Mouse (Mus musculus) thymus, postnatal 25 days (tissue): Measurements from ENCODE around the gene Iqck.

ENCODE experiments used
- DNase-seq: peaks from one replicate; pipeline ENCODE4 v3.0.0; 2022

Iqck gene

GRCm38 (mm10) chr7:118855171-118855876 is at the start of gene Iqck:
Gene Iqck (plus strand): TSS chr7:118855752.
- DNase-seq, result peak; percentile 88

GRCm38 (mm10) chr7:118806631-118807411 is 48.7 kb upstream of the Iqck start:
- no peak for DNase-seq

- no peak for DNase-seq
Observed at GRCm38 (mm10) chr7:118807899-118808298, 47.7 kb upstream of the Iqck start.

- DNase-seq, result no peak
Observed at GRCm38 (mm10) chr7:118811407-118812106, 44.0 kb upstream of the Iqck start.

DNA sequence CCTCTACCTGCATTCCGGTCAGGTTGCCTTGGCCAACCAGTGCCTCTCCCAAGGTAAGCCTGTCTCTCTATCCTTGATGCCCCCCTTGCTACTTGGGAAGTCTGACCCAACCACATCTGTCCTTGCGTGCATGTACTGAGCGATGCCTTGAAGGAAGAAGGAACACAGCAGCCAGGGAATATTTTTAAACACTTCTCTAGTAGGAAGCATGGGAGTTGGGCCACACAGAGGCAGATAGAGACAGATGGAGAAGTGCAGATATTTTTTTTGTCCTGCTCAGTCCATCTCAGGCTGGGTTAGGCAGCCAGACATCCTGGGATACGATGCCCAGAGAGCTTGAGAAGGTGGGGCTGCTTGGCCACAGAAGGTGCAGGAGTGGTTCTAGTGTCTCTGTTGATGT is 42.0 kb upstream of the Iqck start:
- no peak for DNase-seq

GRCm38 (mm10) chr7:118816275-118816674 is 39.3 kb upstream of the Iqck start:
- no peak for DNase-seq

DNA sequence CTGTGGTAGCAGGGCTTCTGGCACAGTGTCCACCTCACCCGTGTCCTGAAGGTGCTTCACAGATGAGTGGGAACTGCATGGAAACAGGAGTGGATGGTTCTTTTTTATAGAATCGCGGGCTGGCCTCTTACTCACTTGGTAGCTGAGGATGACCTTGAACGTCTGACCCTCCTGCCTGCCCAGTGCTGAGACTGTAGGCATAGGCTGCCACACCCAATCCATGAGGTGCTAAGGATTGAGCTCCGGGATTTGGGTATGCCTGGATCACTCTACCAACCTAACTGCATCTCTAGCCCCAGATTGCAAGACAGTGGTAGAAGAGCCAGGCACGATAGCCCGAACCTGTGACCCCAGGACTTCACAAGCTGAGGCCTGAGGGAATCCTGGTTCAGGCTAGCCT is 37.8 kb upstream of the Iqck start:
- no peak for DNase-seq

GRCm38 (mm10) chr7:118819666-118820065 is 35.9 kb upstream of the Iqck start:
- no peak for DNase-seq

- no peak for DNase-seq
Observed at GRCm38 (mm10) chr7:118821356-118821755, 34.2 kb upstream of the Iqck start.

GRCm38 (mm10) chr7:118821887-118822556 is 33.5 kb upstream of the Iqck start:
- DNase-seq, result no peak

- DNase-seq, result no peak
Observed at GRCm38 (mm10) chr7:118824451-118824850, 31.1 kb upstream of the Iqck start.

GRCm38 (mm10) chr7:118827975-118828416 is 27.6 kb upstream of the Iqck start:
- DNase-seq, result no peak

DNA sequence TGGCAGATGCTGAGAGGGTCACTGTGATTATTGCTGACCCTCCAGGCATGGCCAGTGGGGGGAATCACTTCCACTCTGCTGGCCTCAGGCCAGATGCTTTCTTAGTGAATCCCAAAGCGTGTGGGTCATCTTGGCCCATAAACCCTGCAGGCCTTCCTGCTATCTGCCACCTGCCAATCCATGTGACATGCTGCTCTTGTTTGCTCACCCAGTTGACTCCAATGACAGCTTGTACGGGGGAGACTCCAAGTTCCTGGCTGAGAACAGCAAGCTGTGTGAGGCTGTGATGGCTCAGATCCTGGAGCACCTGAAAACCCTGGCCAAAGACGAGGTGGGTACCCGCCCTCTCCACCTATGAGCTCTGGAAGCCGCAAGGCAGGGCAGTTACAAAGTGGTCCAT is 17.7 kb upstream of the Iqck start:
- no peak for DNase-seq

DNA sequence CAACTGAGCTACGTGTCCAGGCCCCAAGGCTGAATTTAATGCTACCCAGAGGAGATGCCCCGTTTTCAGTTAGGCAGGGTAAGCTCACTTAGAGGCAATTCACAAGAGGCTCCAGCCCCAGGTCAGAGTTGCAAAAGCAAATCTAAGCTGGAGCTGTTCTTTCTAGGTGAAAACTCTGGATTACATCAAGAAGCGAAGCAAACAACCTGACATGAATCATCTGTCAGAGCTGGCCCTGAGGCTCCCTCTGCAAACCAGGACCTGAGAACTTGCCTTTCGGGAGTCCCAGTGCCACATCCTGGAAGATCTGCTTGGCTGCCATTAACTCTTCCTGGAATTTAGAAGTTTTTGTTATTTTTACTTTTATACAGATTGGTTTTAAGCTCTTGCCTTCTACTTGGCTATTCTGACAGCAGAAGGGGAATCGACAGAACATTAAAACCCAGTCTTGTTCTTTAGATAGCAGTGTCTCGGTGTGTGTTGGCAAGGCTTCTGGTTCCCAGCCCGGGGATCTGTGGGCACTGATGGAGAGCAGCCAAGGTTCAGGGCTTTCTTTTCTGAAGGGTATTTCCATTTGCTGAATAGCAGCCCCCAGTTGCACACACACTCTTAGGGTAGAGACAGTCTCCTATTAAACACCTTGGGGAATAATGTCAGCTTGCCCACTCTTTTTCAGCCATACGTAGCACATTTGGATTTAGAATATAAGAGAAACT is 14.4 kb upstream of the Iqck start:
- DNase-seq, result no peak

DNA sequence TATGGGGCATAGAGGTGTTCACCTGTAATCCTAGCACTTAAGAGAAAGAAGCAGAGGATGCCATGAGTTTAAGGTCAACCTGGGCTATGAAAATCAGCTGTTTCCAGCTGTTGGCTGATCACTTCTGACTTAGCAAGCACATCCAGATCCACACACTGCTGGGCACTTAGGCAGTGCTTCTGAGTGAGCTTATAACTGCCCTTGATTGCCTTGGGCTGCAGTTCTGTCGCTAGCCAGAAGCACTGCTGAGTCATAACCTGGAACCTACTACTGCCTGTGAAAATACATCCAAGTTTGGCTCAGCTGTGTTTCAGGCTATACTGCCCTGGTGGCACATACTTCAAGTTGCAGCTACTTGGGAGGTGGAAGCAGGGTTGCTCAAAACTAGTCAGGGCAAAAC is 13.8 kb upstream of the Iqck start:
- DNase-seq, result no peak

GRCm38 (mm10) chr7:118842938-118843337 is 12.6 kb upstream of the Iqck start:
- DNase-seq, result no peak

DNA sequence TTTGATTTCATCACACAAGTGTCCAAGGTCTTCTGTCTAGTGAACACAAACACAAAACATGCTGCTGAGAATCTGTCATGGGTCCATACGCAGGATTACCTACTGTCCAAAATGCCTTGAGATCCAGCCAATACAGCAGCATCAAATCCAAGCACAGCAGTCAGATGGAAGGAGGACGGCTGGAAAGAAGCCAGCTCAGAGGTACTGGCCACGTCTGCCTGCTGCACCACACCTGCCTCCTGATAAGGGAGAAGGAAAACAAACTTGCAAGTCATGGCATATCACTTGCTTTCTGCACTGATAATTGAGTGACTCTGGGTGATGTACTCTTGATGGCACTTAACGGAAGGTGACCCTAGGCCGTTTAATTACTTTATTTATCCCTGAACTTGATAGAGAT is 10.4 kb upstream of the Iqck start:
- DNase-seq, result no peak

GRCm38 (mm10) chr7:118846329-118846728 is 9.2 kb upstream of the Iqck start:
- no peak for DNase-seq

DNA sequence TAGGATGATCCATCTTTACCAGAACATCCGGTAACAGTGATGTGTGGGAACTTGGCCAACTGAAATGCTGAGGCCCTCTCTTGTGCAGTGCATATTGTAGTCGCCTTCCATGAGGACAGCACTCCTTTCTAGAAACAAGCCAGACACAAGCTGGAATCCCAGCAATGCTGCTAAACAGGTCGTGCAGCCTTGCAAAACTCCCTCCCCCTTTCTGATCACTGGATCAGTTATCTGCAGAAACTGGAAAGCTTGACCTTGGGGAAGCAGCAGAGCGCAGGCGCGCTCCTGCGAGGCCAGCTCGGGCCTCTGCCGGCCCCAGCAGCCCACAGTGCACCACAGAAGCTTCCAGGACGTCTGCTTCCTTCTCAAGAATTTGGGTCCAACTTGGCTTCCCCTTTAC is 6.8 kb upstream of the Iqck start:
- no peak for DNase-seq

GRCm38 (mm10) chr7:118849543-118850250 is 5.9 kb upstream of the Iqck start:
- DNase-seq, result no peak

DNA sequence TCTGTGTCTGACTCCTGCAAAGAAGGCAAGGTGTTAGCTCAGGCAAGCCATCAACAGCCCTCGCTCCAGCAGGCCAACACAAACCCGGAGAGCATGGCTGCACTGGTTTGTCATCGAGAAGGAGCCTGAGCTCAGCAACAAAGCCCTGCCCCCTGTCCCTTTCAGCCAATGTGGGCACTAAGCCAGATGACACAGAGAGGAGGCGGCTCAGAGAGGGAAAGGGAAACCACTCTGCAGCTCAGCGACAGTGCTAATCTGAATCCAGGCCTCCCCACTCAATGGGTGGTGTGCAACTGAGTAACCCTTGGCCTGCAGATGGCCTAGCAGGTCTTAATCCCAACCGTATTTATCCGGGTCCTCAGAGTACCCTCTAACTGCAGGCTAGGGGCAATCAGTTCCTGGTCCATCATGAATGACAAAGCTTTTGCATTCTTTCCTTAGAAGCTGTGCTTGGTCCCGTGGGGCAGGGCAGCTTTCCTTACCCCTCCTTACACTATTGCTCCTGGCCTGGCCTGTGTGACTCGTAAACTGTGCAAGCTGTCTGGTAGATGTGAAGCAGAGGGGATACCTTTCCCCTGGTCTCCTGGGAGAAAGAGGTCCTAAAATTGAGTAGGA is 4.8 kb upstream of the Iqck start:
- no peak for DNase-seq
